Mouse (Mus musculus): Measurements from ENCODE around the gene Olfr248. TPM values are rescaled to one million over a fixed set of nuclear protein-coding genes. Genes with fewer than 3 reads are reported as not detected.
"Not testable (repeated sequence)": the region's sequence is repeated elsewhere in the genome, so short reads cannot be mapped to it uniquely, and the experiment has no call there.

The Olfr248 gene
- polyA plus RNA-seq (2014; fragmentation: Nextera tagmentation; extraction: Ambion mirVana): not detected in 2 replicates

- H3K27me3 ChIP-seq (ENCODE audit: control insufficient read depth, insufficient read depth, low read length): no peaks in the 10 kb centered on the region
- no peak for ATAC-seq (ENCODE audit: low FRiP score)
- DNase-seq (ENCODE audit: low spot score): no peak
- WGBS: 95% methylated on average over 2 of the region's 2 CpGs
- H3K9me3 ChIP-seq (ENCODE audit: control insufficient read depth, low read length): no peaks in the 10 kb centered on the region
- no peaks in the 10 kb centered on the region for H3K36me3 ChIP-seq (ENCODE audit: control insufficient read depth, insufficient read depth, low read length)
- no peak within 1 kb of the TSS for H3K27ac ChIP-seq (ENCODE audit: low read depth, low read length)
- no peak within 1 kb of the TSS for H3K4me2 ChIP-seq (replicated peaks; ENCODE audit: low read depth, low read length)
- H3K4me1 ChIP-seq (replicated peaks; ENCODE audit: control insufficient read depth, insufficient read depth, low read length): no peaks in the 10 kb centered on the region
- H3K4me3 ChIP-seq (ENCODE audit: low read depth, low read length): no peak within 1 kb of the TSS
- no peak within 1 kb of the TSS for H3K9ac ChIP-seq (ENCODE audit: low read depth, low read length)
Measured at GRCm38 (mm10) chr1:174390746-174391145, at the start of gene Olfr248. Gene Olfr248, plus strand, starts transcription at chr1:174391046.

GRCm38 (mm10) chr1:174353636-174354035 lies 37.2 kb upstream of the Olfr248 start:
- H3K27ac ChIP-seq (ENCODE audit: low read depth, low read length); DNase-seq (ENCODE audit: low spot score): not testable (repeated sequence)
- 74% methylated on average over 1 of the region's 1 CpGs for WGBS

GRCm38 (mm10) chr1:174354640-174355039 lies 36.2 kb upstream of the Olfr248 start:
- ATAC-seq (ENCODE audit: low FRiP score) (no peak), DNase-seq (ENCODE audit: low spot score) (no peak)
- Histone ChIP-seq H3K4me2 (replicated peaks; ENCODE audit: low read depth, low read length) (no peak overlapping the region), H3K9ac (ENCODE audit: low read depth, low read length) (no peak overlapping the region), H3K36me3 (ENCODE audit: control insufficient read depth, insufficient read depth, low read length) (no peaks in the 10 kb centered on the region), H3K4me1 (replicated peaks; ENCODE audit: control insufficient read depth, insufficient read depth, low read length) (no peaks in the 10 kb centered on the region), H3K27ac (ENCODE audit: low read depth, low read length) (no peak overlapping the region), H3K27me3 (ENCODE audit: control insufficient read depth, insufficient read depth, low read length) (no peaks in the 10 kb centered on the region), H3K4me3 (ENCODE audit: low read depth, low read length) (no peak overlapping the region), H3K9me3 (ENCODE audit: control insufficient read depth, low read length) (no peaks in the 10 kb centered on the region)
- 71% methylated on average over 5 of the region's 5 CpGs for WGBS

More at GRCm38 (mm10) chr1:174353636-174354035, 37.2 kb upstream of the Olfr248 start:
- H3K9me3 ChIP-seq (ENCODE audit: control insufficient read depth, low read length); H3K9ac ChIP-seq (ENCODE audit: low read depth, low read length); H3K4me3 ChIP-seq (ENCODE audit: low read depth, low read length); H3K36me3 ChIP-seq (ENCODE audit: control insufficient read depth, insufficient read depth, low read length); H3K4me1 ChIP-seq (replicated peaks; ENCODE audit: control insufficient read depth, insufficient read depth, low read length); ATAC-seq (ENCODE audit: low FRiP score); H3K27me3 ChIP-seq (ENCODE audit: control insufficient read depth, insufficient read depth, low read length); H3K4me2 ChIP-seq (replicated peaks; ENCODE audit: low read depth, low read length): not testable (repeated sequence)

- H3K4me1 ChIP-seq (replicated peaks; ENCODE audit: control insufficient read depth, insufficient read depth, low read length): no peaks in the 10 kb centered on the region
- DNase-seq (ENCODE audit: low spot score) (no peak), ATAC-seq (ENCODE audit: low FRiP score) (no peak)
- no peak within 1 kb of the TSS for H3K4me2 ChIP-seq (replicated peaks; ENCODE audit: low read depth, low read length)
- no peak within 1 kb of the TSS for H3K27ac ChIP-seq (ENCODE audit: low read depth, low read length)
- no peaks in the 10 kb centered on the region for H3K36me3 ChIP-seq (ENCODE audit: control insufficient read depth, insufficient read depth, low read length)
- H3K27me3 ChIP-seq (ENCODE audit: control insufficient read depth, insufficient read depth, low read length): no peaks in the 10 kb centered on the region
- 82% methylated on average over 2 of the region's 2 CpGs for WGBS
- H3K9ac ChIP-seq (ENCODE audit: low read depth, low read length): no peak within 1 kb of the TSS
- H3K9me3 ChIP-seq (ENCODE audit: control insufficient read depth, low read length): no peaks in the 10 kb centered on the region
- no peak within 1 kb of the TSS for H3K4me3 ChIP-seq (ENCODE audit: low read depth, low read length)
Measured at GRCm38 (mm10) chr1:174364882-174365451, 25.9 kb upstream of the Olfr248 start, which contains the start of gene Olfr417. Gene Olfr417, plus strand, starts transcription at chr1:174365122.

- Histone ChIP-seq H3K4me1 (replicated peaks; ENCODE audit: control insufficient read depth, insufficient read depth, low read length) (no peaks in the 10 kb centered on the region), H3K36me3 (ENCODE audit: control insufficient read depth, insufficient read depth, low read length) (no peaks in the 10 kb centered on the region), H3K9me3 (ENCODE audit: control insufficient read depth, low read length) (no peaks in the 10 kb centered on the region), H3K4me2 (replicated peaks; ENCODE audit: low read depth, low read length) (no peak overlapping the region), H3K4me3 (ENCODE audit: low read depth, low read length) (no peak overlapping the region), H3K27ac (ENCODE audit: low read depth, low read length) (no peak overlapping the region), H3K9ac (ENCODE audit: low read depth, low read length) (no peak overlapping the region), H3K27me3 (ENCODE audit: control insufficient read depth, insufficient read depth, low read length) (no peaks in the 10 kb centered on the region)
- DNase-seq (ENCODE audit: low spot score): no peak
- WGBS: 97% methylated on average over 3 of the region's 3 CpGs
- ATAC-seq (ENCODE audit: low FRiP score): no peak
Measured at GRCm38 (mm10) chr1:174373799-174374198, 17.0 kb upstream of the Olfr248 start.

GRCm38 (mm10) chr1:174422959-174423358 lies 32.1 kb downstream of the Olfr248 start:
- H3K9me3 ChIP-seq (ENCODE audit: control insufficient read depth, low read length): no peaks in the 10 kb centered on the region
- no peak overlapping the region for H3K4me2 ChIP-seq (replicated peaks; ENCODE audit: low read depth, low read length)
- no peaks in the 10 kb centered on the region for H3K4me1 ChIP-seq (replicated peaks; ENCODE audit: control insufficient read depth, insufficient read depth, low read length)
- H3K36me3 ChIP-seq (ENCODE audit: control insufficient read depth, insufficient read depth, low read length): no peaks in the 10 kb centered on the region
- H3K9ac ChIP-seq (ENCODE audit: low read depth, low read length): no peak overlapping the region
- 91% methylated on average over 4 of the region's 4 CpGs for WGBS
- DNase-seq (ENCODE audit: low spot score) (no peak), ATAC-seq (ENCODE audit: low FRiP score) (no peak)
- H3K27ac ChIP-seq (ENCODE audit: low read depth, low read length): no peak overlapping the region
- no peaks in the 10 kb centered on the region for H3K27me3 ChIP-seq (ENCODE audit: control insufficient read depth, insufficient read depth, low read length)
- H3K4me3 ChIP-seq (ENCODE audit: low read depth, low read length): no peak overlapping the region

- no peaks in the 10 kb centered on the region for H3K4me1 ChIP-seq (replicated peaks; ENCODE audit: control insufficient read depth, insufficient read depth, low read length)
- DNase-seq (ENCODE audit: low spot score) (no peak), ATAC-seq (ENCODE audit: low FRiP score) (no peak)
- no peak within 1 kb of the TSS for H3K4me3 ChIP-seq (ENCODE audit: low read depth, low read length)
- no peak within 1 kb of the TSS for H3K4me2 ChIP-seq (replicated peaks; ENCODE audit: low read depth, low read length)
- WGBS: 76% methylated on average over 1 of the region's 1 CpGs
- H3K9ac ChIP-seq (ENCODE audit: low read depth, low read length): no peak within 1 kb of the TSS
- H3K27me3 ChIP-seq (ENCODE audit: control insufficient read depth, insufficient read depth, low read length): no peaks in the 10 kb centered on the region
- H3K36me3 ChIP-seq (ENCODE audit: control insufficient read depth, insufficient read depth, low read length): no peaks in the 10 kb centered on the region
- H3K9me3 ChIP-seq (ENCODE audit: control insufficient read depth, low read length): no peaks in the 10 kb centered on the region
- no peak within 1 kb of the TSS for H3K27ac ChIP-seq (ENCODE audit: low read depth, low read length)
Measured at GRCm38 (mm10) chr1:174423764-174424163, 32.9 kb downstream of the Olfr248 start, which contains the start of gene Olfr414. Gene Olfr414, plus strand, starts transcription at chr1:174424064.

- Histone ChIP-seq H3K4me2 (replicated peaks; ENCODE audit: low read depth, low read length) (no peak overlapping the region), H3K9me3 (ENCODE audit: control insufficient read depth, low read length) (no peaks in the 10 kb centered on the region), H3K4me3 (ENCODE audit: low read depth, low read length) (no peak overlapping the region), H3K4me1 (replicated peaks; ENCODE audit: control insufficient read depth, insufficient read depth, low read length) (no peaks in the 10 kb centered on the region), H3K27ac (ENCODE audit: low read depth, low read length) (no peak overlapping the region), H3K36me3 (ENCODE audit: control insufficient read depth, insufficient read depth, low read length) (no peaks in the 10 kb centered on the region), H3K27me3 (ENCODE audit: control insufficient read depth, insufficient read depth, low read length) (no peaks in the 10 kb centered on the region), H3K9ac (ENCODE audit: low read depth, low read length) (no peak overlapping the region)
- DNase-seq (ENCODE audit: low spot score): no peak
- 58% methylated on average over 3 of the region's 3 CpGs for WGBS
- ATAC-seq (ENCODE audit: low FRiP score): 0 out of 2 replicates have a peak, but pooled peaks have one; percentile 11
Measured at GRCm38 (mm10) chr1:174426180-174426986, 35.5 kb downstream of the Olfr248 start.

- WGBS: 90% methylated on average over 1 of the region's 1 CpGs
- H3K27me3 ChIP-seq (ENCODE audit: control insufficient read depth, insufficient read depth, low read length): no peaks in the 10 kb centered on the region
- no peaks in the 10 kb centered on the region for H3K36me3 ChIP-seq (ENCODE audit: control insufficient read depth, insufficient read depth, low read length)
- H3K9ac ChIP-seq (ENCODE audit: low read depth, low read length): no peak overlapping the region
- ATAC-seq (ENCODE audit: low FRiP score) (no peak), DNase-seq (ENCODE audit: low spot score) (no peak)
- H3K9me3 ChIP-seq (ENCODE audit: control insufficient read depth, low read length): no peaks in the 10 kb centered on the region
- H3K4me3 ChIP-seq (ENCODE audit: low read depth, low read length): no peak overlapping the region
- H3K27ac ChIP-seq (ENCODE audit: low read depth, low read length): no peak overlapping the region
- no peaks in the 10 kb centered on the region for H3K4me1 ChIP-seq (replicated peaks; ENCODE audit: control insufficient read depth, insufficient read depth, low read length)
- H3K4me2 ChIP-seq (replicated peaks; ENCODE audit: low read depth, low read length): no peak overlapping the region
Measured at GRCm38 (mm10) chr1:174427402-174427801, 36.6 kb downstream of the Olfr248 start.

All from hindbrain, embryonic 11.5 days (tissue).